Mouse (Mus musculus) stomach, postnatal 0 days (tissue): ENCODE measurements around the gene Cfap43.

Experiments used
- CTCF ChIP-seq: IDR thresholded peaks from 2 replicates; pipeline ENCODE4 v1.5.1; 2016; ENCODE audit warnings: antibody characterized with exemption, low read depth, mild to moderate bottlenecking, moderate library complexity
- EP300 ChIP-seq: optimal IDR thresholded peaks from 2 replicates; pipeline ENCODE3; 2016; ENCODE audit warnings: antibody characterized with exemption

DNA sequence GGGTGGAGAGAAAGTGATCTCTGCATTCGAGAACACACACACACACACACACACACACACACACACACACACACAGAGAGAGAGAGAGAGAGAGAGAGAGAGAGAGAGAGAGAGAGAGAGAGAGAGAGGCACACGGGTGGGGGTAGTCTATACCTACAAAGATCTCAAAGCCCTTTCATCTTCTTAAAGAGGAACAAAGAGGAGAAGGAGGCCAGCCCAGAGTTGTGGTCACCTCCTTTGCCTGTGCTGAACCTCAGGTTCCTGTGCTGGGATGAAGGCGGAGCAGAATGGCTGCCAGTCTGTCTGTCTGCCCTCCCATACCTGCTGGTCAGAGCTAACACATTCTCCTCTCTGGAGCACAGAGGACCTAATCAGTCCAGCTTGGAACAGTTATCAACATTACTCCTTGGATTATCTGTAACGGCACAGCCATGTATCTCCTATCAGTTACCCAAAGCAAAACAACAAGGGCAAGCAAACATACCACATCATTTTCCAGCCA is 8.9 kb downstream of the Cfap43 start:
- TF ChIP-seq CTCF (no peak), EP300 (no peak)
